Mouse (Mus musculus): ENCODE results near the gene Tiam1.
A peak's percentile ranks its signal among the peaks of the same experiment; 100 is the strongest.

The Tiam1 gene

DNA sequence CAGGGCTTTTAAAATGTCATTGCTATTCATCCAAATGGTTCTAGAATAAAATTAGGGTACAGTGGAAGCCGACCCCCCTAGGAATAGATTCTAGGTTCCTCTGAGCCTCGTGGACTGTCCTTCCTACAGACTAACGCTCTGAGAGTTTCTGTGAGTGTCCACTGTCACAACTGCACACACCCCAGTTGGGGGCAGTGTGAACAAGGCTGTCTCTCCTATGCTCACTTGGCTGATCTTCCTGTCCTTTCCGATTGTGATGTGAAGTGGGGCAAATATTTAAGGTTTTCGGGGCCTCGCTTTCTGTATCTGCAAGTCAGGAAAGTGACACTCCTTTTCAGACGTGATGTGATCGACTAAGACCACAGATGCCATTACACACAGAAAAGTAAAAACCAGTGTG lies 288.8 kb downstream of the Tiam1 start:
- DNase-seq (ENCODE audit: low read depth in 1 of 2, low spot score in 2 of 2) = no peak

DNA sequence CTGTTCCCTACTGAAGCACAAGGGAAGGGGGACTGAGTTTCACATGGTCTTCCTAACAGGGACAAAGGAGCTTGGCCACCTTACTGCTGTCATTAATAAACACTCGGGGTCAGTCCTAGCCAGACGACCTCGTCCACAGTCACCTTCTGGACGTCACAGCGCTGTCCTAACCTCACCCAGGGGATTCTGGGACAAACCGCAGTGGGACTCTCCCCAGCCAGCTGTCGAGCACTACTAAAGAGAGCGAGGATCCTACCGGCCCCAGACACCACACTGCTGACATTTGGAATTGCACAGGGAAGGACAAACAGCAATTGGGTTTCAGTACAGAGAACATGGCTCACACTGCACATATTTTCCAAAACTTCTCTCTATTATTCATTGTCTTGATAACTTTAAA lies 292.2 kb downstream of the Tiam1 start:
- DNase-seq (ENCODE audit: low read depth in 1 of 2, low spot score in 2 of 2) = no peak

DNA sequence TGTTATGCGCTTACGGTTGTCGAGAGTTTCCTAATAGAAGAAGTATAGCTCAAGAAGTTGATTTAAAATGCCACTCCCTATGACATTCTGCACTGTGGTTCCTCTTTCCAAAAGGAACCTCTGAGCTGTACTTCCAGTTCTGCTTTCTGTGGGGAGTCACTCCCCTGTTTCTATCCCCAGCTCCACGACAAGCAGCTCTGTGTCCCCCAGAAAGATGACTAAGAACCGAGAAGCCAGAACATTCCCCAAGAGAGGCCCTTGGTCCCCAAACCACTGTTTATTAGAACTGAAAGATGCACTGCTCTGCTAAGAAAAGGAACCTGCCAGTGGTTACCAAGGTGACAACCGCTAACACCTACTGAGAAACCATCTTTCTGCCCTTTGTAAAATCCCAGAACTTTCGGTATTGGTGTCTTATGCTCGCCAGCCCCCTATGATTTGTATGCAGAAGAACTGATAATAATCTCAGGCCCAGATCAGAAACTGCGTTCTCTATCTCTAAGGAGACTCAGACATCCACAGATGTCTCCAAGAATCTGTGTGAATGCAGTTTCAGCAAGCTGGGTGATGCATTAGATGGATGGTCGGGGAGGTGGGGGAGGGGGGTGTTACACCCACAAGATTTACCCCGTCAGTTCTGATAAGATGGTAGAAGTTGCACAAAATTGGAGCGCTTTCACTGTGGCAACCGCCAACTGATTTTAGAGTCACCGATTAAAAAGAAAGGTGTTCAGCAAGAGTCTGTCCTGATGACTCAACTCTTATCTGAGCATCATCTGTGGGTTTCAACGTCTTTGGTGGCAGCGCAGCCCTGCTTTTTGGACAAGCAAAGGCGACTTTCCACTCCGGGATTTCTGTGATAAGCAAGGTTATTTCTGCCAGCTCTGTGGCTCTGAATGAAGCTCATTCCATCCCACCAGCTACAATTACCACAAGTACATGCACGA lies 294.6 kb downstream of the Tiam1 start:
- peak; percentile 66 to 79 for DNase-seq (ENCODE audit: low read depth in 1 of 2, low spot score in 2 of 2)

DNA sequence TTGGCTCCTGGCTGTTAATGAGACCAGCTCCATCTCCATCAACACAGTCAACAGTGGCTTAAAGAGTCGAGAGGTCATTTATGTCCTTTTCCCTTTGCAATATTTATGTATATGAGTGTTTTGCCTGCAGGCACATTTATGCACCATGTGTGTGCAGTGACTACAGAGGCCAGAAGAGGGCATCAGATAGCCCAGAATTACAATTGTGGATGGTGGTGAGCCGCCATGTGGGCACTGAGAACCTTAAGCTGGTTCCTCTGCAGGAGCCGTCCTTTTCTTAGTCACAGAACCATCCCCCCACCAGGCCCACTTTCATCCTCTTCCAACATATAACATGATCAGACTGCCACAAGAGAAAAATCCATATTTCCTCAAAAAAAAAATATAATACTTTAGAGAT lies 295.4 kb downstream of the Tiam1 start:
- DNase-seq (ENCODE audit: low read depth in 1 of 2, low spot score in 2 of 2) = peak in 1 of 2 experiments; percentile 28

DNA sequence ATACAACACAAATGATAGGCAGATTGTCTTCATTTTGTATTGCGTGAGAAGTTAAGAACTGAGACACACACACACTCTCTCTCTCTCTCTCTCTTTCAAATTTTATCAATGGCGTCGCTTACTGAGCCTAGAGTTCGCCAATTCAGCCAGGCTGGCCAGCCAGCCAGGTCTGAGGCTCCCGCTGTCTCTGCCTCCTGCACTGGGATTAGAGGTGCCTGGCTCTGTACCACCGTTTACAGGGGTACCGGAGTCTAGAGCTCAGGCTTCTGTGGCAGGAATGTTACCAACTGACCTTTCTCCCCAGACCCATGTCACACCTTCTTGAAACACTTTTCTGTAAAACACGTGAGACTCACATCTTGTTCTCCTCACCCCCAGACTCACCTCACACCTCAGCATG lies 298.1 kb downstream of the Tiam1 start:
- no peak for DNase-seq (ENCODE audit: low read depth in 1 of 2, low spot score in 2 of 2)

DNA sequence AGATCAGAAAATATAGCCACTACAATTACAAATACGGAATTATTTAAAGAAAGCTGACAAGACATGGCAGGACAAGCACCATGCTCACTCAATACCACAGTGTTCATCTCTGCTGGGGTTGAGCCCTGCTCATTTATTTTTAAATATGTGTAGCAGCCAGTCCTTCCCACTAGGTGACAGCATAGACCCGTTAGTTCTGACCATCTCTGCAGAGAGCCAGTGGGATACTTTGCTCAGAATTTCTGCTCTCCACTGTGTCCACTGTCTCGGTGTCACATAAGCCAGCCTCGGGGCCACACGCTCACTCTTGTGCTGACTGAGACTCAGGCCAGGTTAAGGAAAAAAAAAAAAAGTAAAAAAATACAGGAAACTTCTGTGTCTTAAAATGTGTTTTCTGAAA lies 299.0 kb downstream of the Tiam1 start:
- peak; percentile 11 to 14 for DNase-seq (ENCODE audit: low read depth in 1 of 2, low spot score in 2 of 2)

DNA sequence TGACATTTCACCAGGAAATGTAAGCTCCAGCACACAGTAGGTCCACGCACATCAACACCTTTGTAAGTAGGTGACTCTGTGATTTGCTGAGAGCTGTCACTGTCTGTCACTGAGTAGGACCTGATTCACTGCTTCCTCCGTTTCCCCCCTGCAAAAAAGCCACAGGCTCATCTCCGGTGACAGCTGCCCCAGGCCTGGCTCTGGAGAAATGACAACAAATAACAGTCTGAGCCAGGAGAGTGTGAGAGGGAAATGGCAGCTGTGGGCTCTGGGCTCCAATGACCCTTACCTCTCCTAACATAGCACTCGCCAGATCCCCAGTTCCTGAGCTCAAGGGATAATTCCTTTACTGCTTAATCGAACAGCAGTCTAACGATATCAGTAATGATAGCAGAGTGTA lies 301.7 kb downstream of the Tiam1 start:
- no peak for DNase-seq (ENCODE audit: low read depth in 1 of 2, low spot score in 2 of 2)

DNA sequence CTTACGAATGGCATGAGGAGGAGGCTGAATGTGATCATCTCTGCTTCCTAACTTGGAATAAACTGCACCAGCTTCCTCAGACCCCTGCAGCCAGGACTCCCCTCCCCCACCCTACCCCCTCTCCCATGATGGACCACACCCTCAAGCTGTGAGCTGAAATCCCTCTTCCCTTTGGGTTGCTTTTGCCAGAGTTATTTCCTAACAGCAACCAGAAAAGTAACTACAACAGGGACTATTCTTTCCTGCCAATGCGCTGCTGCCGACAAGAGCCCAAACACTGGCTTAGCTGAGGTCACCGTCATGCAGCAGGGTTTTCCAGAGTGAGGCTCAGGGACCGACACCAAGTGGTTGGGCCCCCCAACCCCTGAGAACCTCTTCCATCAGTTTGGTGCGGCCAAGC lies 303.2 kb downstream of the Tiam1 start:
- no peak for DNase-seq (ENCODE audit: low read depth in 1 of 2, low spot score in 2 of 2)

DNA sequence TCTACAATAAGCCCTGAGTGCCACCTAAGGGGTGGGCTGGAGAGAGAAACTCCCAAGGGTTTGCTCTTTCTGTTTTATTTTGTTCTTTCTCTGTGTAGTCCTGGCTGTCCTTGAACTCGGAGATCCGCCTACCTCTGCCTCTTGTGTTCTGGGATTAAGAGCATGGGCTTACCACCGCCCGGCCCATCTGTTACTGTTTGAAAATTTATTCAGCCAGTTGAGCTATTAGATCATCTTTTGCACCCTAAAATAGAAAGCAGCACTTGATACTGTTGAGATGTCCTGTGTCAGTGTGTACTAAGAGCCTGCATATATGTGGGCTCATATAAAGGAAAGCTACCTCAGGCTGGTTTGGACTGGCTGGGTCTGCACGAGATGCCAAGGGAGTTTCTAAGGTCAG lies 303.7 kb downstream of the Tiam1 start:
- no peak for DNase-seq (ENCODE audit: low read depth in 1 of 2, low spot score in 2 of 2)

DNA sequence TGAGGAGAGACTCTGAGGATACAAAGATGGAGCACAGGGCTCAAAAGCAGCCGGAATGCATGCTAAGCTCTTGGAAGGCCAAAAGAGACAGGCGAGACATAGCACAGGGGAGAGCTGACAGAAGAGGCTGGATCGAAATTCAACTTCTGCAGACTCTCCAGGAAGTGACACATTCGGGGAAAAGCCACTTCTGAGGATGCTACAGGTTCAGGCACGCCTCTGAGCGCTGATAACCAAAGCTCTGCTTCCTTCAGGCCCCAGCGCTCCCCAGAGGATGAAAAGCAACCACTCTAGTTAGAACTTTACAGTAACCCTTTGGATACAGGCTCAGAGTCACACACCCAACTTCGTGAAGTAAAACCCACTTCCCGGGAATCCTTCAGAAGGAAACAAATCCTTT lies 306.5 kb downstream of the Tiam1 start:
- no peak for DNase-seq (ENCODE audit: low read depth in 1 of 2, low spot score in 2 of 2)

DNA sequence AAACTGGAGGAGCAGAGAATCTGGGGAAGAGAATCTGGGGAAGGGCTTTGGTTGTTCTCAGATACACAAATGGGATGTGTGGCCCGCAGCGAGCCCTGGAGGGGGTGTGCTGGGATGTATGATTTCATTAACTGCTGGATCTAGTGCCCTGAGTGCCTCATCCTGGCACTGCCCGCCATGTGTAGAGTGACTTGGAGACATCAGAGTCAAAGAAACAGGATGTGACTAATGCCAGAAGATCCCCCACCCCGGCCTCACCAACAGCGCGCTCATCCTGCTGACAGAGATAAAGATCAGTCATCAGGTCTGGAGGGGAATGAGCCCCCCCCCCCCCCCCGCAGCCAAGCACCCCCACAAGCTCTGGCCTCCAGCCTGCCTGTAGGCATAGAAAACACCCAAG lies 308.0 kb downstream of the Tiam1 start:
- DNase-seq (ENCODE audit: low read depth in 1 of 2, low spot score in 2 of 2) = no peak

DNA sequence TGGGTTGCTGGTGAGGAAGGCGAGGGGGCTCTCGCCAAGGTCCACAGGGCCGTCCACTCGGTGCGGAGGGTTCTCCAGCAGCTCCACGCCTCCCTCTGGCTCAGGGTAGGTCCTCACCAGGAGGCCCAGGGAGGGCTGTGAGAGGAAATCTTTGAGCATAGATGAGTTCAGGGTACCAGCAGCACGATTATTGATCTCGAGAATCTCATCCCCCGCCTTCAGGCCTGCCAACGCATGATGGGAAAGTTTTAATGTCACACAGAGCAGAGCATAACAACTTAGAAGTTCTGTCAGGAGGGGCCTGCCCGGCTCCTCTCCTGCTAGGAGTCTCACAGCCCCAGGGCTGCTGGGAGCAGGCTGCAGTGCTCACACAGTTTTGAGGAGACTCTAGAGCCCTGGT lies 310.6 kb downstream of the Tiam1 start:
- no peak for DNase-seq (ENCODE audit: low read depth in 1 of 2, low spot score in 2 of 2)

DNA sequence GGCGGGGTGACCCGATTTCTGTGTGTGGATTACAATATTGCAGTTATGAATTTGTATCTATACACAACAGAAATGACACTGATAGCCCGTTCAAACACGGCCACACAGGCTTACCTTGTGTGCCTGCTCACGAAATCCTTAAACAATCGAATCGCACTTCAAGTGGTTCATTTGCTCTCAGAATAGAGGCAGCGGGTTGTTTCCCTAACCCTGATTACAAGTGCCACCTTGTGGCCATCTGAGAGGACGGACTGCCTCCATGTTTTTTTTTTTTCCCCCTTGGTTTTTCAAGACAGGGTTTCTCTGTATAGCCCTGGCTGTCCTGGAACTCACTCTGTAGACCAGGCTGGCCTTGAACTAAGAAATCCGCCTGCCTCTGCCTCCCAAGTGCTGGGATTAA lies 312.4 kb downstream of the Tiam1 start:
- DNase-seq (ENCODE audit: low read depth in 1 of 2, low spot score in 2 of 2) = no peak

DNA sequence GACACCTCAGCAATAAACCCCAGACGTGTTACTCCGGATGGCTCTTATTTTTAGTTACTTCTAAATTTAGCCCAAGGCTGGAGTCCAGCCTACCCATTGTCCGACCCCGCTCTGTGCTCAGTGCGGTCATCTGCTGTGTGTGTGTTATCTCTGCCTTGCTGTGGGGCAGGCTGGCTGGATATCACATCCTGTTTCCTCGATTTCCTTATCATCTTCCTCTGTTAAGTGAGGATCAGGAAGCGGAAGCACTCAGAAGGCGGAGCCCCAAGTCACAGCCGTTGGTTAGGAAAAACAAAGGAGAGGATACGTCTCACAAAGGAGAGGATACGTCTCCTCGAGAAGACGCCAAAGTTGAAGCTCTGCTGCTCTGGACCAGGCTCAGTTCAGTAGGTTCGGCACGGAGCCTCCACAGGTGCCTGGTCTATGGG lies 313.3 kb downstream of the Tiam1 start:
- DNase-seq (ENCODE audit: low read depth in 1 of 2, low spot score in 2 of 2) = no peak

DNA sequence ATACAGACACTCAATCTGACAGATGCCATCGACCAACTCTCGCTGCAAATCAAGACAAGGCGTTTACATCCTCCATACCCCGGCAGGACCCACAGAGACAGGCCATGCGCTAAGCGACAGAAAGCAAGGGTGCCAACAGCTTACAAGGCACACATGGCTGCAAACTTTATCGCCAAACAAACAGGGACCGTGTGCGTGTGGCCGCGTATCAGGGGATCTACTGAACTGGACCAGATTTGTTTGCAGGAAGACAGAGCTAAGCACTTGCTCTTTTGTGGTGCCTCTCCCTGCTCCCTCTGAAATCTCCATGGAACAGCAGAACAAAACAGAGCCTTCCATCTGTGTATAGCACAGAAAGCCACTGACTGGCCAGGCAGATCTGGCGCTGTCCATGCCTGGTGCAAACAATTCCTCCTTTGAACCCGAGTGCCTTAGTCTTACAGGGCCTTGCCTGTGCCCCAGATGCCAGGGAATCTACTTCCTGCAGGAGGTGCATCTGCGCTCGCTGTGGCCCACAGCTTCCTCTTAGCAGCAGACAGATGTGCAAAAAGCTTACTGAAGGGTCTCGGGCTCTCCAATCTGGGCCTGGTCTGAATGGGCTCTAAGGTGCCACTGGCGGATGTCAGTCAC lies 316.0 kb downstream of the Tiam1 start:
- DNase-seq (ENCODE audit: low read depth in 1 of 2, low spot score in 2 of 2) = no peak

DNA sequence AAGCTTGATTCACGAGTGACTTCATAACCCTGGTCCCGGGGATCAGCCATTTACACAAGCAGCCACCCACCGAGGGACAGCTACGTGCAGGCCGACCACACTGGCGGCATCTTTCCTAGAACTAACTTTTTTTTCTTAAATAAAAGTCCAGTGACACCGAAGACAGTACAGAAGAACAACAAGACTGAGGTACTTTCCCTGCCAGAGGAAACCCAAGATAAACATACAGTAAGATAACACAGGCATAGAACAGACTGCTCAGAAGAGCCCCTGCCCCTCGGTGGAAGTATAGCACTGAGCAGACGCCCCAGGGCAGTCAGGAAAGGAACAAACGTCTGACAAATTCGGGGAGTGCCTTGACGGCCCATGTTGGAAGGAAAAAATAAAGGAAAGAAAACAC lies 317.7 kb downstream of the Tiam1 start:
- DNase-seq (ENCODE audit: low read depth in 1 of 2, low spot score in 2 of 2) = no peak

DNA sequence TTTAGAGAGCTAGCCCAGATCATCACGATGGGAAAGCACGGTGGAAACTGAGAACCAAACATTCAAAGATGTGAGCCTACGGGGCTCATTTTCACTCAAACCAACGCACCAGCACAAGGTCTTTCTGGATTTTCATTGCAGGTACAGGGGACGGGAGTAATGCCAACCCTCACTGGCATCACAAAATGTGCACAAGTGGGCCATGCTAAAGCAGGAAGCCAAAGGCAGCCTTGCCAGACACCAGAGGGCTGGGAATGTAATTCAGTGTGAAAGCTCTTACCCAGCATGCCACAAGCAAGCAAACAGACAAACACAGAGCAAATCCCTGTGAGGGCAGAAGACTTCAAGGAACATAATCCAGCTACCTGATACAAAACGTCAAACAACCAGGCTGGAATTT lies 320.7 kb downstream of the Tiam1 start:
- DNase-seq (ENCODE audit: low read depth in 1 of 2, low spot score in 2 of 2) = no peak

DNA sequence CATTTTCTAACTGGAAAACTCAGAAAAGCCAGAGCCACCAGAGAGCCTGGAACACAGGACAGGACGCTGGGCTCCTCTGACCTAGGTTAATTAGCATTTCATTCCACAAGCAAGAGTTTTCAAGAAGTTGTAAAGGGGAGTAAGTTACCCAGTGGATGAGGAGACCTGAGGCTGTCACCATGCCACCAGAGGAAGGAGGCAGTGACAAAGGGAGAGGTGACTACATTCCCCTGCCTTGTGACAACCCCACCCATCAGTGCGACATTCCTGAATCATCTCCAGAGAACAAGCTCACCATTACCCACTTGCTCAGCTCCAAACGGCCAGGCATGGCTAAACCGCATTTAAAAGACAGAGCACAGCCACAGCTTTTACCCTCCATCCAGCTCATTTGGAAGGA lies 324.9 kb downstream of the Tiam1 start:
- DNase-seq (ENCODE audit: low read depth in 1 of 2, low spot score in 2 of 2) = no peak

DNA sequence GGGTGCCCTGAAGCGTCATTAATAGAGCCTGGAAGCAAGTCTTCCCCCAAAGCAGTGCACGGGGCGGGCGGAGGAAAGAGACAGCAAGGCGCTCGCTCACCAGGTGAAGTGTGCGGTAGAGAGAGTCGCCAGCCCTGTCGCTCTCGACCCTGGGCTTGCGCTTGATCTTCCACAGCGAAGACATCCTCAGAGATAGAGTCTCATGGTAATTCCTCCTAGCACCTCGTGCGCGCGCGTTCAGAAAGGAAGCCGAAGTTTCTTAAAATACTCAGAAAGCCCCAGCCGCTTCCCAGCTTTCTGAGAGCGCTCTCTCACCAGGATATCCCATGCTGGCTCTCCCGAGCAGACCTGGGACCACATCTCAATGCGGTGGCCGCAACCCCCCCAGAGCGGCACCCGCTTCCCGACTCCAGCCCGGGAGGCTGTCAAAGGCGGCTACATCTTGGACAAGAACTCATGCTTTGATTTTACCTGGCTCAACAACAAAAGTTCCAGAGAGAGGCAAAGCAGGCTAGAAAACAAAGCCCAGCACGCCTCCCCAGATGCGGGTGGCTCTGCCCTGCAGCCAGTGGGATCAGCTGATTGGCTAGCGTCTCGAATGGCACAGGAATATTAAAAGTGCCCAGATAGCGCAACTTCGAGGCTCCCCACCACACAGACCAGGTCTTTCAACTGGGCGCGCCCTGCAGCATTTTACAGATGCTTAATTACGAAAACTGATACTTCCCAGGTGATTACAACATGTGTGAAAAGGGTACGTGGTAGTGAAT lies 325.5 kb downstream of the Tiam1 start:
- no peak for DNase-seq (ENCODE audit: low read depth in 1 of 2, low spot score in 2 of 2)

DNA sequence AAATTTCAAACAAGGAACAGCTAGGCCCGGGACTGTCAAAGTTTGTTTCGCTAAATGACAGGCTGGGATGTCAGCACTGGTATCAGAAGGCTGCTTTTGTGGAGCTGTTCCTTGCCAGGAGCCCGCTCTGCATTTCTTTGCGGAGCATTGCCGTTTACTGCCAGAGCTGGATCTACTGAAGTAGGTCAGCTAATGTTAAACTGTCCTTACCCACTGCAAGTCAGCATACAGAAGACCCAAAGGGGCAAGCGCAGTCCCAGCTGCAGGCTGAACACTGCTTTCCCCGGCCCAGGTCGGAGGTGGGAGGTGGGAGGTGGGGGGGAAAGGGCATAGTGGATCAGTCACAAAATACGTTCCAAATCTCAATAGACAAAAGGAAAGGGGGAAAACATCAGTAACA lies 326.3 kb downstream of the Tiam1 start:
- DNase-seq (ENCODE audit: low read depth in 1 of 2, low spot score in 2 of 2) = no peak

DNA sequence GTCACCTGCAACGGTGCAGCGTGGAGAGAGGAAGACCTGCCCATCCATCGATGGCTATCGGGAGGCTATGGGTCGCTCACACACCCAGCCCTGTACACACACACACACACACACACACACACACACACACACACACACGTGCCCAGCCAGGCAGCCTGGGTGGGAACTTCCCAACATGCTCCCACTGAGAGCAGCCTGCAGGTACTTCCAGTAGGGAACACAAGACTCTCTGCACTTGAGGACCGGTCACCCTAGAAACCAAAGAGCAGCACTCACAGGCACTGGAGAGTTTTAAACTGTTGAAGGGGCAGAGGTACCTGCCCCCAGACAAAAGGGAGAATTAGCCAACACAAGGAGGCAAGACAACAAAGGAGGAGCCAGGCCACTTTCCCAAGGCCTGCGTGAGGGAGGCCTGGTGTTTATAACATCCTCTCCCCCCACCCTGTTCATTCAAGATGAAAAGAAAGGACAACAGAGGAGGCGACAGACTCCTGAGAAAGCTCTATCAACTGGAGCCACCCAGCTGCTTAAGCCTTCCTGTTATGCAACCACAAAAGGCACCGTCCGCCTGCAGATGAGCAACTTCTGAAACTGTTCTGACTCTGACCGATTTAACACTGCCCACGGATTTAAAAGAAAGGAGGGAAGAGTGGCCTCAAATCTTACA lies 326.9 kb downstream of the Tiam1 start:
- DNase-seq (ENCODE audit: low read depth in 1 of 2, low spot score in 2 of 2) = no peak
